Mouse (Mus musculus) layer of hippocampus, postnatal 10 days (tissue): ENCODE data around the gene Trabd2b. TPM values are rescaled to one million over a fixed set of nuclear protein-coding genes. Genes with fewer than 3 reads are reported as not detected.

Source experiments
- DNase-seq, 2 experiments: peaks; one replicate each; pipeline ENCODE4 v3.0.0; 2021; ENCODE audit warnings: low spot score in 2 of 2
- total RNA-seq, 2 experiments: library from RNA; stranded (reverse); gene quantifications; 2 replicates each; pipeline ENCODE4 v1.2.3; 2021

The Trabd2b gene
- total RNA-seq, 2 experiments from 2014 or later, result 1.3 to 1.5 TPM

DNA sequence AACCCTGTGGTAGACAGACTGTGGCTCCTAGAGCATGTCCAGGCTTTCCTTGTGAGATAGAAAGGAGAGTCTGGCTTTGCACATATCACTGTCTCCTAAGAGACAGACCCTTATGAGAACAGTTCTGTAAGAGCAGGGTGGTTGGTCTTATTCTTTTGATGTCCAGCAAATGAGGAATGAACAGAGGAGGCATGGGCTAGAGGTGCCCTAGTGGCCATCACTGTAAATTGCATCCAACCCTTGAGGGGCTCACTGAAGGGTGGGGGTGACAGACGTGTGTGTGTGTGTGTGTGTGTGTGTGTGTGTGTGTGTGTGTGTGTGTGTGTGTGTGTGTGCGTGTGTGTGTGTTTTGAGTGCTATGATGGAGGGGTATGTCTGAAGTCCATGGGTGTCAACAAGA is 32.2 kb downstream of the Trabd2b start:
- DNase-seq, result no peak

DNA sequence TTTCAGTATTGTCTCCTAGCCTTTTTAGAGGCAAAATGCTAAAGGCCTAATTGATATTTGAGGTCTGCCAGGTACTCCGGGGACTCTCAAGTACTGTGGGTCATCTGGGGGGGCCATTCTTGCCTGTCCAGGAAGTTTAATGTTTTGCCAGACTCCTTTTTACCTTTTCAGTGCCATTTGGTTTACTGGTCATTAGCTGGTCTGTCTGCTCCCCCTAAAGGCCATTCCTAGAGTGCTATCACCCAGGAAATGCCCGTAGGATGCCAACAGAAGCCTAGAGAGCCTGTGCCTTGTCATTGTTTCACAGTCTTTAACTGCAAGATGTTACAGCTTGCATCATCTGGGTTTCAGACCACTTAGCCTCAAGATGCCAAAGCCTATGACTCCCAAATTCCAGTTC is 35.7 kb downstream of the Trabd2b start:
- DNase-seq, result no peak

DNA sequence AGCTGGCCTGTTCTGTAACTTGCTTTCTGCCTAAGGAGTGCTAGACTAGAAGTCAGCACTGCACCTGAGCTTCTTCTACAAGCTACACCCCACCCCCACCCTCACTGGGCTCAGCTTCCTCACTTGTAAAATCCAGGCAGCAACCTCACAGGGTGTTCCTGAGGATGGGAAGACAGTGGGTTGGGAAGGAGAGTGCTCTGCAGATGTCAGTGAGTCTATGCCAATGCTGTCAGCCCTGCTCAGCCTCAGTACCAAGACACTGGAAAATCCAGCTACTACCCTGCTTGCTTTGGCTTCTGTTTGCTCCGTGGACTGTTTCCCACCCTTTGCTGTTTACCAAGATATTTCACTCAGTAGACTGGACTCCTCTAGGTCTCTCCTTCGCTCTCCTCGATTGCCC is 36.1 kb downstream of the Trabd2b start:
- no peak for DNase-seq

DNA sequence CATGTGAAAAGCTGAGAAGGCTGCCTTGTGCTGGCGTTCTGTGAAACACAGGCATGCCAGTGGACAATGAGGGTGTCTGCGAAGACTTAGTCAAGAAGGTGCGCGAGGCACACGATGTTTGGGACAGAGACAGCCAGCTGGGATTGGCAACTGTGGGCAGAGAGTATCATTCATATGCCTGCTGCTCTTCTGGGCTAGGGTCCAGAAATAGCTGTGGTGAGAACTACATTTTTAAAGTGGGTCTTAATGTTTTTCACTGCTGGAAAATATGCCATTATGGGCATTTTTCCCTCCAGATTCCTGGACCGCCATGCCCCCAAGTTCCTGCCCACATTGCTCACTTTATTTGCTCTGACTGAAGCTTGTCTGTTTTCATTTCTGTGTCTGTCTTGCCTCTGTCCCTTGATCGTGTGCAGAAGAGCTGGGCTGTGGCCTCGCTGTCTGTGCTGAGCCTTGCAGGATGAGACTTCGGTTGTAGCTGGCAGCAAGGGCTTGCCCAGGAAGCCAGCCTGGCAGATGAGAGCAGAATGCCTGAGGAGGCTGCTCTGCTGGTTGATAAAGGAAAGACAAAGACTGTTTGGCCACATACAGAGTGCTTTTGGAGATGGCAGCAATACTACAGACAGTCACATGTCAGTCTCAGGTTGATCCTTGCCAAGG is 42.0 kb downstream of the Trabd2b start:
- peak; percentile 25 for DNase-seq

DNA sequence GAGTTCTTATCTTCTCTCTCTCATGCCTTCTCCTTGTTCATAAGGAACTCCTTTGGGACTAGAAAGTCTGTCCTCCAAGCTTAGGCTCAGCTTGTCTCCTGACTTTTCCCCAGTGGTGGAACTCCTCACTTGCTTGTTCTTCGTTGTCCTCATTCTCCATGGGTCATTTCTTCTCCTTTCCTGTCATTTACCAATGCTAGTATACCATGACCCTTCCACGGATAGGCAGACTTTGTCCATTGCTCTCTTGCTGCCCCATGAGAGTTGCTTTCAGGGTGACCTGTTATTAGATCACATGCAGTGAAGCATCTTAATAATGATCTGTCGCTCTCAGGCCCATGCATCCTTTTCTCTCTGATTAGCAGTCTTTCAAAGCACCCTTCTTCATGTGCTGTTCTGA is 46.6 kb downstream of the Trabd2b start:
- no peak for DNase-seq

DNA sequence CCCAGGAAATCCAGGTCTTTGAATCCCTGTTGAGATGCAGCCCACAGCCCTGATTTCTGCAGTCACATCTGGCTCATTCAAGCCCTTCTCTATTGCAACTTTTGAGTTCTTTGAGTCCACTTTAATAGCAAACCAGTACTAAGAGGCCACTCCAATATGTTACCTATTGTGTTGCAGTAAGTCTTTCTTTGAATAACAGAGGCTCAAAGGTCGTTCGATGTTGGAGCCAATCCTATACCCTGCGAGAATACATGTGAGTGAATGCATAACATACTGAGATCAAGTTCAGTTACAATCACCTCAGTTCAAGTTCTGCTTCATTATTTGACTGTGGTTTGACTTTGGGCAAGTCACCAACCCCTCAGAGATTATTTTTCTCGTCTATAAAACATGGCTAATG is 47.5 kb downstream of the Trabd2b start:
- DNase-seq, result no peak

DNA sequence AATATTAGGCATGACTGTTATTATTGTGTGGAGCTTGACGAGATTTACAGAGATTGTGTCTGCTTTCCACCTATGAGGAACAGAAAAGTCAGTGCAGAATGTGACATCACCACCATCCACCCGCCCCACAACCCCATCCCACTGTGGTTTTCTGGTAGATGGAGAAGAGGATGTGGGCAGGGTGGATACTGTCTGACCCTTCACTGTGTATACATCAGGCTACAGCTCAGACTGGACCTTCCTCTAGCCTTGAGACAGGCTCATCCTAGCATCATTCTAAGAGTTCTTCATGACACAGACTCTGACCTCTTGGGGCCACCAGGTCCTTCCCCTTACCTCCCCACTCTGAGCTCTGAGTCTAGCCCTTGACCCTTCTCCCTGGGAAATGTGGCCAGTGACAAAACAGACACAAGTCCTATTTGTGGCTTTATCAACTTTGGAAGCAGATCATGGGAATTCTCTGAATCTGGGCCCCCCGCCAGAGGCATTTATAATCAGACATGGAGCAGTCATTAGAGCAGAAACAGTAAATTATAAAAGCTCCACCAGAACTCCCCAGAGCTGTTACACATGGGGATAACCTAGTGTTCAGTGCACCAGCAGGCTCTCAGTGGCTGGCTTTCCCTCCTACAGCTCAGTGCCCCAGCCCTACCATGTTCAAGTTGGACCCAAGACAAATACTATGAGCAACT is 48.1 kb downstream of the Trabd2b start:
- peak in 1 of 2 experiments; percentile 42 for DNase-seq

DNA sequence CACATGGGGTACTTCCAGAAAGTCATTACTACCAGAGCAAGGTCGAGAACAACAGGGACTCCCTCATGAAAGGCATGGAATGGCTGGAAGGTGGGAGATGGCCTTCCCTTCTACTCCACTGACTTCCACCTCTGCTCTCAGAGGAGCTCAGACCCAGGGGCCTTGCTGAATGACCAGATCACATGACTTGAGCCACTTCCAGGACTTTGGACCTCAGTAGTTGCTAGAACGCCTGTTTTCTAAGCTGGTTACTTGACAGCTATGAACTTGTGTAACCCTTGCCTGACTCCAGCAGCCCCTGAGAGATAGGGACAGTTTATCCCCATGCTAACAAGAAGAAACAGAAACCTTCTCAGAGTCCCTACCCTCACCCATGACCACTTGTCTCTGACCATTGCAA is 50.6 kb downstream of the Trabd2b start:
- DNase-seq, result no peak

DNA sequence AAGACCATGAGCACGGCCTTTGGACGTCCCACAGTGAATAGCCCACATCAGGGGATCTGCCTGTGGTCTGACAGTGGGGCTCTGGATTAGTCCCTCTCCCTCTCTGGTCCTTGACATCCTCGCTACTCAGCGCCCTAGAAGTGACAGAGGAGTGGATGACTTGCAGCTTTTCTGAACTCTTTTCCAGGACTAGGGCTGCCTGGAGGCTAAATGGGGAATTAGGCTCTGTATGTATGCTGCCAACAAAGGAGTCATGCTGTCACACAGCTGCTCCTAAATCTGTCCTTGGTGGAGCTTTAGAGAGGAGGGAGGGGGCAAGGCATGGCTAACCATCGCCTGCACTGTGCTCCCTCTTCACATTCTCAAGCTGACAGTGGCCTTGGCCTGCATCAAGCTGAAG is 53.1 kb downstream of the Trabd2b start:
- no peak for DNase-seq

DNA sequence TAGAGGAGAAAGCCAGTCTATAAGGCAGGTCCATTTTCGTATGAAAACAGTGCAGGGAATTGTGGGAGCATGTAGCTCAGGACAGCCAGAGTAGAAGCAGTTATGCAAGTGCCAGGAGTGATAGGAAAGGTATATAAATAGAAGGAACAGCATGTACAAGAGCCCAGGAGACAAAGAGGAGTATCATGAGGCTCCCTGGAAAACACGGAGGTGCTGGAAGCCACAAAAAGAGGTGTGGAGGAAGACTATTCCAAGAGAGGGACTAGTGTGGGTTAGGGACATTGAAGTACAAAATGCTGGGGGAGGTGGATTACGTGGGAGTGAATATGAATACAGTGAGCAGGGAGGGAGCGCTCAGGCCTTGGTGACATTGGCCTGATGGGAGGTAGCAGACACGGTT is 53.9 kb downstream of the Trabd2b start:
- DNase-seq, result no peak

DNA sequence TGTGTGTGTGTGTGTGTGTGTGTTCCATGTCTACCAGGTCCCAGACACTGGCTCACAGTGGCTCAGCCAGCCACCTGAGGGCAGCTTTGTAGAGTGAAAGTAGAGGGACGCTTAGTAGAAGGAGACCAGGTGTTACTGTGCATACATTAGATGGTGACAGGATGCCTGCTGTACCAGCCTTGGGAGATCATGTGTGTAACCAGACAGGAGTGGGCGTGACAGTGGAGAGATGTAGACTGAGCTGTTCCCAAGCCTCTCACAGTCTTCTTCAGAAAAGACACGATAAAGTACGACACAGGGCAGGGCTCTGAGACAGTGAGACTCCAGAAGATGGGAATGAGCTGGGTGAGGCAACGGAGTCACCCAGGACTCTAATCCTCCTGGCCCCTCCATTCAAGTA is 54.6 kb downstream of the Trabd2b start:
- no peak for DNase-seq

DNA sequence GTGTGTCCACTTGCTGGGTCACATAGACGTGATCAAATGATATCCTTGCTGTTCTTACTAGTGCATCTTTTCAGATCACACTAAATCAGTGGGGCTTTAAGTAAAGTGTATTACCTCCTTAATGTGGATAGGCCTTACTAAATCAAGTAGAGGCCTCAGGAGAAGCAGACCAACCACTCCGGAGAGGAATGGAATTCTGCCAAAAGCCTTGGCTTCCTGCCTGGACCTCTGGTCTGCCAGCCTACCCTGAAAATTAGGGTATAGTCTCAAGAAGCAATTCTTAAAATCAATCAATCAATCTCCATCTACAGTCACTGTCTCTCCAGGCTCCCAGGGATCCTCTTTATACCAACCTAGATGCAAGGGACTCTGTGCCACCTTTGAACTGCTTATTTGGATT is 59.1 kb downstream of the Trabd2b start:
- peak in 1 of 2 experiments; percentile 39 for DNase-seq

DNA sequence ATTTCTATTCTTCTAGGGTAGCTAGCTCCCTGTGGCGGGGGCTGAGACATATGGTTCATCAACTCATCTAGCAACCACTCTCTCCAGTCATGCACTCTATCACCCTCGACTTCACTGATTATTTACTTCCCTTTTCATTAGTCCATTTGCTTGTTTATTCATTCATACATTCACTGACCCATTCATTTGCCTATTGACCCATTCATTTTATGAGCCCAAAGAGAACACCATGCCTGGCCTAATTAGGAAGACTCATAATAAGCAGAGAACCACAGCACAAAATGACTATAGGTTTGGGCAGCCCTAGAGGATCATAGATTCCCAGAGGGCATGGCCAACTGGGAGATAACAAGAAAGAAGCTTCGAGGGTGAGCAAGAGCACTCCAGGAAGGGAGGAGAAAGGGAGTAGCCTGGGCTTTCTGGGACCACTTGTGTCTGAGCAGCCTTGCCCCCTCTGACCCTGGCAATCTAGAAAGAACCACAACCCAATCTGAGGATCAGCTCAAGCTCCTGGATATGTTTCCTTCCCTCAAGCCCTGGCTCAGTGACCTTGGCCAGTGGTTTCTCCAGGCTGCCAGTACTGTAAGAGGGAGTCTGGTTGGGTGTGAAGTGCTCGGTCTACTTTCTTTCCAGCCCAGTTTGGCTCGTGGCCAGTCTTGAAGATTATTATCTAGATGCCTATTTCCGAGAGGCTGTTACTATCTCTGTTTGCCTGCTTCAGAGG is 61.0 kb downstream of the Trabd2b start:
- no peak for DNase-seq

DNA sequence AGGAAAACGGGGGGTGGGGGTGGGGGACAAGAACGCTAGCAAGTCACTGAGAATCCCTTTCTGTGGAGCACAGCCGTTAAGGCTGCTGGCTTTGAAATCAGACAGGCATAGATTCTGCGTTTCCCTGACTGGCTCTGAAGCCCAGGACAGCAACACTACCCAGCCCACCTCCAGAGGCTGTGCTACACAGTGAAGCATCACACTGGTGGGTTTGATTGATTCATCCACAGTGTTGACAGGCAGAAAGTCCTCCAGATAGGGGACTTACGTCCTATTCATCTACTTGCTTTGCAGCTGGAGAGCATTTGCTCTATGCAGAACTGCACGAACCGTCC is 61.5 kb downstream of the Trabd2b start:
- DNase-seq, result no peak

DNA sequence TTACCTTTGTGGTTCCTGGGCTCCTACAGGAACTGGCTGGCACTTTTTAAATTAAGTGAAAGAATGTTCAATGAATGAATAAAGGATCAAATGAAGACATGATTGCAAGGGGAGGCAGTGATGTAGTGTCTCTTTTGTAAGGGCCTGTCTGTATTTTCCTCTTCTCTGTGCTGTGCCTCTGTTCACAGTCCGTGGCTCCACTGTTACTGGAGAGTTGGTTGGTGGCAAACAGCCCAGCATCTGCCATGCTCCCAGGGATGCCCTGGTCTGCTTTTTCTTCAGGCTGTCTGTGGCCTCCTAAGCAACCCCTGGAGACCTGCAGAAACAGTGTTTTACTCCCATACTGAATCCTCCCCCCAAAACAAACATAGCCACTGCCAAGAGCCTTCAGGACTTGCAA is 63.4 kb downstream of the Trabd2b start:
- DNase-seq, result no peak

DNA sequence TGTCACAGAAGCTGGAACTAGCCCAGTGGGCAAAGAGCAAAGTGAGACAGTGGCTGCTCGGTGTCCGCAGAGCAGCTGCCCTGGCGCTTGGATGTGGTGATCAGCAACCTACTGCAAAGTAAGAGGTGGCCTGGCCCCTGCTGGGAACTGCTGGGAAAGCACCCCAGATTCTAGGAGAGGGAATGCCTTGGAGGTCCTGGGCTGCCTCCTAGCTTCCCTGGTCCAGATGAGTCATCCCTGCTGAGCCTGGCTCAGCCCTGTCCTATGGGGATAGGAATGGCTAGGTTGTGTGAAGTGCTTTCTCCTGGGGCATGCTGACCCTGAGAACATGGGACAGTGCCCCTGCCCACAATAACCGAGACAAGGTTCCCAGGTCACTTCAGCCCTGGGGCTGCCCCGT is 65.6 kb downstream of the Trabd2b start:
- no peak for DNase-seq

DNA sequence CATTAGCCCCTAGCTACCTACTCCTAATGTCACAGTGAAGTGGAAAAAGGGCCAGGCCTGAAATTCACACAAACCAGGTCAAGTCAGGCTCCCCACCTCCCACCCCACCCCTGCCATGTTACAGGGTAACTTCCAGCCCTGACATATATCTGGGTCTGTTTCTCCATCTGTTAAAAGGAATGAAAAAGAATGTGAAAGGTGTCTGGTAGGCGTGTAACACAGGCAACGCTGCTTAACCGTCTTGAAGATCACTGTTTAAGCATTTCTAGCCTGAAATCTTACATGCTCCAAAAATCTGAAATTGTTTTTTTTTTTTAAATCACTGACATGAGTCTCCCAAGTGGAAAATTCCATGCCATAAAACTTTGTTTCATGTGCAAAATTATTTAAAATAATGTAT is 69.8 kb downstream of the Trabd2b start:
- no peak for DNase-seq

DNA sequence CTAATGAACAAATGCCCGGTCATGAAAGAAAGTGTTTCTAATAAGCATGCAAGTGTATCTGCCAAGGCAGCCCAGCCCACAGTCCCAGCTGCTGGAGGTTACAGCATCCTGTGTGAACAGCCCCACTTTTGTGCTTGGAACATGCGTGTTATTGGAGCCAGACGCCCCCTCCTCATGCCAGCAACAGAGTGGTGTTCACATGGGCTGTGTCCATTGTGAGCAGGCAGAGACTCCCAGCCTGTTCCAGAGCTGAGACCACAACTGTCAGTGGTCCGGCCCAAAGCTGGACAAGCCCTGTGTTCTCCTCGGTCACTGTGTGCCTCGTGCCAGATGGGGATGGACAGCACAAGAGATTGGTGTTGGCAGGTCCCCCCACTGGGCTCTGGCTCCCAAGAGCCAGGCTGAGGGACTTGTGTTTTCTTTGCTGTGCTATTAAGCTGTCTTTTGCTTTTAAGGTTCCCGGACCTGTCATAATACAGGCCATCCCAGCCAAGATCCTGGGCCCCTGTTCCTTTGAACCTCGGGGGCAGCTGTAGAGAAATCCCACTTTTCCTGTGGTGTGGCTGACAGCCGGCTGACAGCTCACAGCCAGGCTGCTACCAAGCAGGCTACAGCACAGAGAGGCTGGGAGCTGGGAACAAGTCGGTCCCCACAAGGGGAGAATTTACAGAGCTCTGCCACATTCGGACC is 70.7 kb downstream of the Trabd2b start:
- DNase-seq, result peak; percentile 62 to 67

DNA sequence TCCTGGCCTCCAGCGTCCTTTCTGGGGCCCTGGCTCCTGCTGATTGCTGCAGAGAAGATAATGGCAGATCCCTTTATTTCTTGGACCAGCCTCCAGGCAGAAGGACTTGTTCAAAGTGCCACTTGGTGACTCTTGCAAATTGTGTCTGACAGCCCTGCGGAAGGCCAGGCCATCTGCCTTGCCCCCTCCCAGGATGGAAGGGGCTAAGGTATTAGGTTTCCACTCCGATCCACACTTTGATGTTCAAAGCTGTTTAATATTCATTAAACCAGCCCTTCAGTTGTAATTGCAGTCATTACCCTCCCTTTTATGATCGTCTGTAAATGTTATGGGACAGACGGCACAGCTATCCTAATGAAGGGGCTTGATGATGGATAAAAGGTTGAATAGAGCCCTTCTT is 75.0 kb downstream of the Trabd2b start:
- DNase-seq, result no peak

DNA sequence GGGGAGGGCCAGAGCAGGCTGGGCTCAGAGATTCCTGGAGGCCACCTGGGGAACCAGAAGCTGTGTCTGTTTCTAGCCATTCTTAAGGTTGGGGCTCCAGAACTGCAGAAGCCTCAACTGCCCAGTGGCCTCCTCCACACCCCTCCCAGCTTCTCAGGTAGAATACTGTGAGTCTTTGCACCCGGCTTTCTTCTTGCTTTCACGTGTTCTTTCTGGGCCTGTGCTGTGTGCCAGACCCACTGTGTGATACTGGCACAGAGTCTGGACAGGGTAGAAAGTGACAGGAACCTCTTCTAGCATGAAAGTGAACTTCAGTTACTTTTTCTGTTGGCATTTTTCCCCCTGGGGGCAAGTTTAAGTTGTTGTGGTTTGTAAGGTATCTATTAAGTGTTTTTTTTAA is 77.6 kb downstream of the Trabd2b start:
- DNase-seq, result no peak

DNA sequence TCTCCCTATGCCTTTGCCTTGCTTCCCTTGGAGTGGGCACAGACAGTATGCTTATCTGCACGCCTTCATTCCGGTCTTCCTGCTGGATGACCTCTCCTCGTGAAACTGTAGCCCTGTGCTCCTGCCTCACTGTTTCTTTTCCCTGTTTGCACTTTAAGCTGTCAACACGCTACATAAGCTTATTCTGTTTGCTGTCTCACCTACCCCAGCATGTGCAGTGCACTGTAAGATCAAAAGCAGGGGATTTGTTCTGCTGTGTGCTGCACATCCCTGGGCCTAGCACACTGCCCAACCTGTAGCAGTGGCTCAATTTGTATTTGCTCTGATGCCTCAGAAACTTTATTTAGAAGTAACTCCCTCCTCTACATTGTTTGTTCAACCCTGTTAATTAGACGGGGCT is 79.5 kb downstream of the Trabd2b start:
- no peak for DNase-seq

DNA sequence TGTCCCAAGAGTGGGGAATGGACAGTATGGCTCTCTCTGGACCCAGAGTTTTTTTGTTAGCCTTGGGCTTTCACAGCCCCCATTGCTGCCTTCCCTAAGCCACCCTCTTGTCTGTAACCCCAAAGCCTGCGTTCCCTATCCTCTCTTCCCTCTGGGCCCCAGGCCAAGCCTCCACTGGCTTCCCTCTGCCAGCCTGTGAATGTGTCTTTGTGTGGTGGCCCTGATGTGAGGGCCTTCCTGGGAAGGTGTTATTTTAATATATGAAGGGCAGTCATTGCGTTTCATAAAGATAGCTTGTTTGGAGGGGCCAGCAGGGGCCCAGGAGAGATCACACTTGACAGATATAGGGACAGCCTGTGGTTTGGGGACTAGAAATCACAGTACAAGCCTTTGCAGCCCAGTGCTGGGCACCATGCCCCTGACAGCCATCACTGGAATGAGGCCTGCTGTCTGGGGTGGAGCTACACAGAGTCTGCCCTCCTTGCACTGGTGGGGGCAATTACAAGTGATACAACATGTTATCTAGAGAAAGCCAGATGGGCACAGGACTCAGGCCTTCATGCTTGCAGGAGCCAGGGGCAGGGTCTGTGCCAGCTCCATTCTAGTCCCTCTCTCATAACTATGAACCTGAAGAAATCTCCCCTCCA is 80.5 kb downstream of the Trabd2b start:
- DNase-seq, result peak in 1 of 2 experiments; percentile 42
